Mouse (Mus musculus) MEL (cell line): ENCODE data around the gene Ndufs1. TPM values are rescaled to one million over a fixed set of nuclear protein-coding genes. Genes with fewer than 3 reads are reported as not detected.
A peak's percentile ranks its signal among the peaks of the same experiment; 100 is the strongest.
"Not testable (repeated sequence)": the region's sequence is repeated elsewhere in the genome, so short reads cannot be mapped to it uniquely, and the experiment has no call there.

Source experiments
- DNase-seq: peaks from one replicate; pipeline ENCODE4 v3.0.0; 2011; ENCODE audit warnings: low read depth, low spot score
- H3K27ac ChIP-seq: 2 replicates; pipeline ENCODE4 v1.5.1; 2012; ENCODE audit warnings: low read depth, mild to moderate bottlenecking, control low read depth, low read length, moderate library complexity; ENCODE audit not compliant: control insufficient read depth
- H3K27me3 ChIP-seq, 2 experiments: fragments of 150-350 bp in 1 of 2; sonication (generic) in 1 of 2; 2 replicates each; pipeline ENCODE4 v1.6.1; 2012; ENCODE audit warnings: low read length in 2 of 2, mild to moderate bottlenecking in 2 of 2, improper control_type of control experiment in 1 of 2, moderate library complexity in 1 of 2; ENCODE audit not compliant: insufficient read depth in 2 of 2, control insufficient read depth in 1 of 2
- H3K36me3 ChIP-seq, 2 experiments: 2 replicates each; pipeline ENCODE4 v1.6.1; 2012 to 2014; ENCODE audit warnings: low read length in 2 of 2, improper control_type of control experiment in 1 of 2, inconsistent platforms in 1 of 2, mild to moderate bottlenecking in 1 of 2; ENCODE audit not compliant: insufficient read depth in 2 of 2, control insufficient read depth in 1 of 2
- H3K4me1 ChIP-seq, 2 experiments: fragments of 150-350 bp in 1 of 2; sonication (generic) in 1 of 2; 2 replicates each; pipeline ENCODE4 v1.6.1; 2012; ENCODE audit warnings: low read length in 2 of 2, improper control_type of control experiment in 1 of 2, mild to moderate bottlenecking in 1 of 2; ENCODE audit not compliant: insufficient read depth in 2 of 2, control insufficient read depth in 1 of 2
- H3K4me3 ChIP-seq, 2 experiments: fragments of 150-350 bp in 1 of 2; sonication (generic) in 1 of 2; 2 replicates each; pipeline ENCODE4 v1.5.1; 2012; ENCODE audit warnings: low read depth in 2 of 2, low read length in 2 of 2, mild to moderate bottlenecking in 2 of 2, moderate library complexity in 2 of 2, control low read depth in 1 of 2, improper control_type of control experiment in 1 of 2; ENCODE audit not compliant: control insufficient read depth in 1 of 2, insufficient read depth in 1 of 2
- H3K79me2 ChIP-seq: 2 replicates; pipeline ENCODE4 v1.6.1; 2012; ENCODE audit warnings: mild to moderate bottlenecking, low read length, moderate library complexity; ENCODE audit not compliant: control insufficient read depth, poor library complexity, insufficient read depth
- H3K9ac ChIP-seq: 2 replicates; pipeline ENCODE4 v1.6.1; 2012; ENCODE audit warnings: low read depth, mild to moderate bottlenecking, control low read depth, low read length, moderate library complexity; ENCODE audit not compliant: control insufficient read depth, poor library complexity, severe bottlenecking
- H3K9me3 ChIP-seq: fragments of 150-350 bp; sonication (generic); replicated peaks from 2 replicates; pipeline ENCODE4 v1.6.1; 2012; ENCODE audit warnings: mild to moderate bottlenecking, low read length, improper control_type of control experiment, moderate library complexity; ENCODE audit not compliant: insufficient read depth
- BHLHE40 ChIP-seq: IDR thresholded peaks from 2 replicates; pipeline ENCODE4 v1.6.1; 2012; ENCODE audit warnings: low read depth, mild to moderate bottlenecking, inconsistent platforms, low read length, improper control_type of control experiment, borderline replicate concordance
- CHD1 ChIP-seq: IDR thresholded peaks from 2 replicates; pipeline ENCODE4 v1.6.1; 2012; ENCODE audit warnings: low read depth, mild to moderate bottlenecking, inconsistent platforms, low read length, improper control_type of control experiment
- CHD2 ChIP-seq: IDR thresholded peaks from 2 replicates; pipeline ENCODE4 v1.6.1; 2011; ENCODE audit warnings: low read length, improper control_type of control experiment
- EP300 ChIP-seq, 2 experiments: IDR thresholded peaks; 2 replicates each; pipeline ENCODE4 v1.6.1; 2011; ENCODE audit warnings: improper control_type of control experiment in 2 of 2, low read length in 2 of 2, low read depth in 1 of 2, mild to moderate bottlenecking in 1 of 2
- GATA1 ChIP-seq: IDR thresholded peaks from 2 replicates; pipeline ENCODE4 v1.6.1; 2011; ENCODE audit warnings: low read depth, low read length, improper control_type of control experiment
- JUND ChIP-seq: IDR thresholded peaks from 2 replicates; pipeline ENCODE4 v1.6.1; 2011; ENCODE audit warnings: low read depth, mild to moderate bottlenecking, improper control_type of control experiment, low read length
- KAT2A ChIP-seq: conservative IDR thresholded peaks from 2 replicates; pipeline ENCODE4 v1.6.1; 2012; ENCODE audit warnings: low read depth, low read length, improper control_type of control experiment, inconsistent platforms
- MAX ChIP-seq: IDR thresholded peaks from 2 replicates; pipeline ENCODE4 v1.6.1; 2011; ENCODE audit warnings: low read length, improper control_type of control experiment
- MAZ ChIP-seq: IDR thresholded peaks from 2 replicates; pipeline ENCODE4 v1.6.1; 2012; ENCODE audit warnings: low read depth, mild to moderate bottlenecking, inconsistent platforms, low read length, improper control_type of control experiment
- MEF2A ChIP-seq: IDR thresholded peaks from 2 replicates; pipeline ENCODE4 v1.6.1; 2014; ENCODE audit warnings: low read depth, mild to moderate bottlenecking, inconsistent platforms, low read length, improper control_type of control experiment; ENCODE audit not compliant: poor library complexity, insufficient replicate concordance, severe bottlenecking; ENCODE audit errors: extremely low read depth
- MXI1 ChIP-seq: IDR thresholded peaks from 2 replicates; pipeline ENCODE4 v1.6.1; 2011; ENCODE audit warnings: mild to moderate bottlenecking, low read depth, low read length, improper control_type of control experiment
- MYC ChIP-seq: IDR thresholded peaks from 2 replicates; pipeline ENCODE4 v1.6.1; 2011; ENCODE audit warnings: low read depth, mild to moderate bottlenecking, low read length, improper control_type of control experiment, moderate library complexity
- NRF1 ChIP-seq: IDR thresholded peaks from 2 replicates; pipeline ENCODE4 v1.6.1; 2014; ENCODE audit warnings: low read depth, mild to moderate bottlenecking, inconsistent platforms, low read length, improper control_type of control experiment, moderate library complexity; ENCODE audit not compliant: poor library complexity, insufficient read depth, severe bottlenecking
- POLR2A ChIP-seq, 2 experiments: IDR thresholded peaks; 2 replicates each; pipeline ENCODE4 v1.6.1; 2011 to 2012; ENCODE audit warnings: low read length in 2 of 2, mild to moderate bottlenecking in 2 of 2, control low read depth in 1 of 2, improper control_type of control experiment in 1 of 2, low read depth in 1 of 2, moderate library complexity in 1 of 2; ENCODE audit not compliant: control insufficient read depth in 1 of 2, insufficient read depth in 1 of 2, poor library complexity in 1 of 2
- POLR2AphosphoS2 ChIP-seq: IDR thresholded peaks from 2 replicates; pipeline ENCODE4 v1.6.1; 2011; ENCODE audit warnings: low read length, improper control_type of control experiment
- POLR2AphosphoS5 ChIP-seq: IDR thresholded peaks from 2 replicates; pipeline ENCODE4 v1.6.1; 2012; ENCODE audit warnings: low read depth, borderline replicate concordance, mild to moderate bottlenecking, inconsistent platforms, low read length, moderate library complexity, mixed read lengths
- RAD21 ChIP-seq: IDR thresholded peaks from 2 replicates; pipeline ENCODE4 v1.6.1; 2011; ENCODE audit warnings: mild to moderate bottlenecking, low read depth, low read length, improper control_type of control experiment
- SIN3A ChIP-seq: IDR thresholded peaks from 2 replicates; pipeline ENCODE4 v1.6.1; 2012; ENCODE audit warnings: low read length, improper control_type of control experiment, inconsistent platforms
- TAL1 ChIP-seq: IDR thresholded peaks from 2 replicates; pipeline ENCODE4 v1.6.1; 2012; ENCODE audit warnings: mild to moderate bottlenecking, inconsistent platforms, low read length, moderate library complexity, mixed read lengths
- TCF12 ChIP-seq: IDR thresholded peaks from 2 replicates; pipeline ENCODE4 v1.6.1; 2014; ENCODE audit warnings: low read depth, mild to moderate bottlenecking, inconsistent platforms, low read length, improper control_type of control experiment, moderate library complexity
- USF1 ChIP-seq: IDR thresholded peaks from 2 replicates; pipeline ENCODE4 v1.6.1; 2014; ENCODE audit warnings: low read depth, mild to moderate bottlenecking, inconsistent platforms, low read length, improper control_type of control experiment, moderate library complexity
- ZC3H11A ChIP-seq: IDR thresholded peaks from 2 replicates; pipeline ENCODE4 v1.6.1; 2012; ENCODE audit warnings: low read depth, mild to moderate bottlenecking, inconsistent platforms, low read length, improper control_type of control experiment
- ZKSCAN1 ChIP-seq: IDR thresholded peaks from 2 replicates; pipeline ENCODE4 v1.6.1; 2012; ENCODE audit warnings: low read depth, mild to moderate bottlenecking, inconsistent platforms, low read length, improper control_type of control experiment, moderate library complexity
- ZNF384 ChIP-seq: IDR thresholded peaks from 2 replicates; pipeline ENCODE4 v1.6.1; 2012; ENCODE audit warnings: low read depth, mild to moderate bottlenecking, inconsistent platforms, low read length, improper control_type of control experiment
- polyA plus RNA-seq, 2 experiments: library from polyadenylated mRNA; stranded (reverse) in 1 of 2; unstranded in 1 of 2; fragments of >175 nt in 1 of 2; fragments of >200 nt in 1 of 2; gene quantifications; 2 replicates each; pipeline versions ENCODE4 v1.2.1 to v1.2.4; 2012; ENCODE audit warnings: low replicate concordance in 2 of 2, low read depth in 1 of 2; ENCODE audit not compliant: insufficient read length in 2 of 2, insufficient read depth in 1 of 2, missing spikeins in 1 of 2
- total RNA-seq: library from RNA; depleted of rRNA; stranded (reverse); fragments of 300-350 nt; gene quantifications from 2 replicates; pipeline ENCODE4 v1.2.3, GENCODE M21; 2012

Gene Ndufs1
- total and polyA plus RNA-seq, 3 experiments, result 124 to 163 (median 139) TPM

- peaks cover 5% of the 10 kb centered on the region; the same call in 1 of the 2 replicates for H3K79me2 ChIP-seq
- DNase-seq, result no peak
- no peaks in the 10 kb centered on the region for H3K4me1 ChIP-seq
- no peak overlapping the region for H3K27ac ChIP-seq
- no peak for TF ChIP-seq RAD21
- TF ChIP-seq POLR2A (IDR thresholded peaks at IDR 0.05; ENCODE audit: control insufficient read depth in 1 of 2, insufficient read depth in 1 of 2, low read depth in 1 of 2, low read length in 2 of 2, poor library complexity in 1 of 2), result no peak
- no peak for TF ChIP-seq MEF2A
- no peak for TF ChIP-seq MYC
- TF ChIP-seq ZKSCAN1, result no peak
- TF ChIP-seq ZC3H11A, result no peak
- TF ChIP-seq KAT2A, result no peak
- TF ChIP-seq NRF1, result no peak
- no peak for TF ChIP-seq MAX
- no peak for TF ChIP-seq TCF12
- TF ChIP-seq BHLHE40, result no peak
- TF ChIP-seq POLR2AphosphoS2, result no peak
- TF ChIP-seq EP300 (IDR thresholded peaks at IDR 0.05; ENCODE audit: low read depth in 1 of 2, low read length in 2 of 2), result no peak
- no peak for TF ChIP-seq CHD1
- TF ChIP-seq TAL1, result no peak
- TF ChIP-seq MXI1, result no peak
- no peak for TF ChIP-seq MAZ
- no peak for TF ChIP-seq SIN3A
- no peak for TF ChIP-seq POLR2AphosphoS5
- H3K9me3 ChIP-seq, result no peaks in the 10 kb centered on the region
- H3K9ac ChIP-seq, result no peak overlapping the region
- peaks cover 2 to 33% of the 10 kb centered on the region in 2 experiments for H3K36me3 ChIP-seq
- no peak overlapping the region for H3K4me3 ChIP-seq
- no peaks in the 10 kb centered on the region for H3K27me3 ChIP-seq
These were observed 8.0 kb downstream of the Ndufs1 start for GRCm38 (mm10) chr1:63168638-63169037.

- Histone ChIP-seq H3K4me3 (no peak overlapping the region), H3K27me3 (no peaks in the 10 kb centered on the region), H3K9me3 (no peaks in the 10 kb centered on the region), H3K36me3 (peaks cover 2 to 15% of the 10 kb centered on the region in 2 experiments; a peak in 3 of 4 replicates), H3K9ac (no peak overlapping the region), H3K79me2 (no peaks in the 10 kb centered on the region), H3K27ac (no peak overlapping the region), H3K4me1 (no peaks in the 10 kb centered on the region)
- no peak for TF ChIP-seq GATA1
- no peak for TF ChIP-seq USF1
- no peak for TF ChIP-seq CHD2
- no peak for TF ChIP-seq MYC
- TF ChIP-seq JUND, result no peak
- TF ChIP-seq MAX, result no peak
- peak; percentile 30; the same call in 1 of the 2 replicates for TF ChIP-seq ZNF384
- no peak for DNase-seq
These were observed 36.4 kb downstream of the Ndufs1 start for GRCm38 (mm10) chr1:63140231-63140630.

- not testable (repeated sequence) for H3K4me1 ChIP-seq, H3K79me2 ChIP-seq, H3K9me3 ChIP-seq, H3K9ac ChIP-seq, DNase-seq, H3K27ac ChIP-seq, H3K36me3 ChIP-seq, H3K4me3 ChIP-seq, H3K27me3 ChIP-seq
These were observed 38.0 kb downstream of the Ndufs1 start for GRCm38 (mm10) chr1:63138586-63138985.
